Mouse (Mus musculus) megakaryocyte, embryonic 14.5 days (primary cell): Measurements from ENCODE around the gene Adgrg1. TPM values are rescaled to one million over a fixed set of nuclear protein-coding genes. Genes with fewer than 3 reads are reported as not detected.

Source experiments
- H3K27me3 ChIP-seq: replicated peaks from 2 replicates; pipeline ENCODE3; 2012; ENCODE audit warnings: inconsistent platforms
- H3K36me3 ChIP-seq: replicated peaks from 2 replicates; pipeline ENCODE3; 2012; ENCODE audit warnings: low read length, inconsistent platforms, mixed read lengths
- H3K4me1 ChIP-seq: 2 replicates; pipeline ENCODE4 v1.6.1; 2012; ENCODE audit warnings: inconsistent platforms
- H3K4me3 ChIP-seq: replicated peaks from 2 replicates; pipeline ENCODE3; 2012; ENCODE audit warnings: moderate library complexity, mild to moderate bottlenecking, inconsistent platforms
- H3K9me3 ChIP-seq: 2 replicates; pipeline ENCODE4 v1.6.1; 2012; ENCODE audit warnings: inconsistent platforms
- FLI1 ChIP-seq: IDR thresholded peaks from 2 replicates; pipeline ENCODE4 v1.6.1; 2012; ENCODE audit warnings: low read length, inconsistent platforms, mixed read lengths
- GATA1 ChIP-seq: IDR thresholded peaks from 3 replicates; pipeline ENCODE4 v1.6.1; 2012; ENCODE audit warnings: mixed read lengths, low read length, inconsistent platforms, borderline replicate concordance
- polyA plus RNA-seq: library from polyadenylated mRNA; stranded (reverse); fragments of >175 nt; gene quantifications from 2 replicates; pipeline ENCODE4 v1.2.3, GENCODE M21; 2012; ENCODE audit warnings: low replicate concordance; ENCODE audit not compliant: insufficient read depth

The Adgrg1 gene
- polyA plus RNA-seq, 1 experiment: 388 TPM

GRCm38 (mm10) chr8:95001165-95001564 is 26.6 kb downstream of the Adgrg1 start:
- peaks cover 94% of the 10 kb centered on the region for H3K36me3 ChIP-seq
- TF ChIP-seq GATA1: no peak
- no peak for TF ChIP-seq FLI1
- H3K4me1 ChIP-seq: peaks cover 98% of the 10 kb centered on the region
- H3K4me3 ChIP-seq: peak overlapping the region; percentile 87
- no peaks in the 10 kb centered on the region for H3K27me3 ChIP-seq
- H3K9me3 ChIP-seq: no peaks in the 10 kb centered on the region

- Histone ChIP-seq H3K4me1 (peaks cover 98% of the 10 kb centered on the region), H3K36me3 (peaks cover 94% of the 10 kb centered on the region), H3K4me3 (peak overlapping the region; percentile 87), H3K9me3 (no peaks in the 10 kb centered on the region), H3K27me3 (no peaks in the 10 kb centered on the region)
- TF ChIP-seq GATA1: peak; percentile 82; the same call in 2 of the 3 replicates
- TF ChIP-seq FLI1: peak; percentile 78
Observed at GRCm38 (mm10) chr8:95001655-95002054, 27.1 kb downstream of the Adgrg1 start.

- Histone ChIP-seq H3K36me3 (peaks cover 94% of the 10 kb centered on the region), H3K27me3 (no peaks in the 10 kb centered on the region), H3K9me3 (no peaks in the 10 kb centered on the region), H3K4me3 (peak overlapping the region; percentile 87), H3K4me1 (peaks cover 98% of the 10 kb centered on the region)
- TF ChIP-seq GATA1 (no peak), FLI1 (no peak)
Observed at GRCm38 (mm10) chr8:95002089-95002655, 27.6 kb downstream of the Adgrg1 start.

GRCm38 (mm10) chr8:95012442-95012919 is 37.9 kb downstream of the Adgrg1 start:
- Histone ChIP-seq H3K27me3 (no peaks in the 10 kb centered on the region), H3K4me1 (peaks cover 100% of the 10 kb centered on the region), H3K36me3 (peaks cover 99% of the 10 kb centered on the region), H3K4me3 (peak overlapping the region; percentile 75), H3K9me3 (no peaks in the 10 kb centered on the region)
- TF ChIP-seq GATA1: peak; percentile 90; the same call in 2 of the 3 replicates
- TF ChIP-seq FLI1: no peak

- TF ChIP-seq FLI1 (no peak), GATA1 (no peak)
- H3K9me3 ChIP-seq: no peaks in the 10 kb centered on the region
- no peaks in the 10 kb centered on the region for H3K27me3 ChIP-seq
- H3K4me3 ChIP-seq: no peak overlapping the region
- H3K36me3 ChIP-seq: peaks cover 86% of the 10 kb centered on the region
- H3K4me1 ChIP-seq: peaks cover 99% of the 10 kb centered on the region
Observed at GRCm38 (mm10) chr8:95015866-95016265, 41.3 kb downstream of the Adgrg1 start.

GRCm38 (mm10) chr8:95016684-95017083 is 42.1 kb downstream of the Adgrg1 start:
- Histone ChIP-seq H3K4me1 (peaks cover 99% of the 10 kb centered on the region), H3K9me3 (no peaks in the 10 kb centered on the region), H3K4me3 (peak overlapping the region; percentile 66), H3K27me3 (no peaks in the 10 kb centered on the region), H3K36me3 (peaks cover 86% of the 10 kb centered on the region)
- TF ChIP-seq FLI1 (no peak), GATA1 (no peak)

GRCm38 (mm10) chr8:95017451-95017850 is 42.9 kb downstream of the Adgrg1 start, which contains the start of gene Adgrg3:
Gene Adgrg3, plus strand, starts transcription at chr8:95017692.
- peaks cover 99% of the 10 kb centered on the region for H3K4me1 ChIP-seq
- peaks cover 86% of the 10 kb centered on the region for H3K36me3 ChIP-seq
- no peaks in the 10 kb centered on the region for H3K9me3 ChIP-seq
- TF ChIP-seq FLI1 (no peak), GATA1 (no peak)
- no peaks in the 10 kb centered on the region for H3K27me3 ChIP-seq
- H3K4me3 ChIP-seq: peak within 1 kb of the TSS; percentile 82

- Histone ChIP-seq H3K36me3 (peaks cover 86% of the 10 kb centered on the region), H3K4me1 (peaks cover 99% of the 10 kb centered on the region), H3K27me3 (no peaks in the 10 kb centered on the region), H3K4me3 (peak overlapping the region; percentile 82), H3K9me3 (no peaks in the 10 kb centered on the region)
- TF ChIP-seq FLI1 (no peak), GATA1 (no peak)
Observed at GRCm38 (mm10) chr8:95017969-95018635, 43.6 kb downstream of the Adgrg1 start.

GRCm38 (mm10) chr8:95020293-95020777 is 45.8 kb downstream of the Adgrg1 start:
- Histone ChIP-seq H3K4me1 (peaks cover 93% of the 10 kb centered on the region), H3K27me3 (no peaks in the 10 kb centered on the region), H3K4me3 (peak overlapping the region; percentile 91), H3K9me3 (no peaks in the 10 kb centered on the region), H3K36me3 (peaks cover 84% of the 10 kb centered on the region)
- TF ChIP-seq GATA1 (peak; percentile 42; the same call in 1 of the 3 replicates), FLI1 (no peak)

- Histone ChIP-seq H3K36me3 (peaks cover 84% of the 10 kb centered on the region), H3K27me3 (no peaks in the 10 kb centered on the region), H3K4me3 (peak overlapping the region; percentile 91), H3K4me1 (peaks cover 92% of the 10 kb centered on the region), H3K9me3 (peaks cover 4% of the 10 kb centered on the region; the same call in 1 of the 2 replicates)
- TF ChIP-seq GATA1 (no peak), FLI1 (no peak)
Observed at GRCm38 (mm10) chr8:95020821-95021220, 46.3 kb downstream of the Adgrg1 start.
